Mouse (Mus musculus): Measurements from ENCODE around the gene Pxylp1.
A peak's percentile ranks its signal among the peaks of the same experiment; 100 is the strongest.
"Not testable (repeated sequence)": the region's sequence is repeated elsewhere in the genome, so short reads cannot be mapped to it uniquely, and the experiment has no call there.

Pxylp1 gene

DNA sequence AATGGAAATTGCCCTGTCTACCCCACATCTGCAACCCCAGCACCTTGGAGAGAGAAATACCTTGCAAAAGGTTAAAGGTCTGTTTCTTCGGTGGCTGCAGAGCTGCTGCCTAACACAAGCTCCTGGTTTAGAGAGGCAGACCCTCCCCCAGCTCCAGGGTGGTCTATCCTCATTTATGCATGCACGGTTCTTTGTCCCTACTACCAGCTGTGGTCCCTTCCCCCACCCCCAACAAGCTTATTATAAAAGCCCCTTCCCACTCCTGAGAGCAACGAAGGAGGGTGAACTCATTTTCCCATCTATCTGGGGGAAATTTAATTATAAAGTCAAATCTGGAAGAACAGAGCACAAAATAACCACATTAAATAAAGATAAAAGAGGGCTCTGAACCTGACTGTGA lies at the start of gene Pxylp1:
TSS of gene Pxylp1 (minus strand) at position 124 of the 400 bp plus-strand sequence.
- DNase-seq: peak; percentile 34

DNA sequence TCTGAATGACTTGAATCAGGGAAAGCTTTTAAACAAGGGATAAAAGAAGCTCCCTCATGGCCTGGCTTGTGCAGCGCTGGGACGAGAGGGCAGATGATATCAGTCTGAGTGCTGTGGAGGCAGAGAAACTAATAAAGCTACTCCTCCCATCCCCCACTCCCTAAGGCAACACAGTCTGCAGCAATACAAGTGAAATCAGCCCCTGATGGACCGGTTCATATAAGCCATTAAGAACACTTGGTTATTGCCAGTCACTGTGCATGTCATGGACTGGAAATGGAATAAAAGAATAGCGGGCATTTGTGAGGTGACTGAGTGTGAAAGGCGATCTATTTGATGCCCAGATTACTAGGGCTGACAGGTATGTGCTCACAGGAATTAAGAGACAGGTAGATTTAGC lies 46.4 kb upstream of the Pxylp1 start:
- no peak for DNase-seq

DNA sequence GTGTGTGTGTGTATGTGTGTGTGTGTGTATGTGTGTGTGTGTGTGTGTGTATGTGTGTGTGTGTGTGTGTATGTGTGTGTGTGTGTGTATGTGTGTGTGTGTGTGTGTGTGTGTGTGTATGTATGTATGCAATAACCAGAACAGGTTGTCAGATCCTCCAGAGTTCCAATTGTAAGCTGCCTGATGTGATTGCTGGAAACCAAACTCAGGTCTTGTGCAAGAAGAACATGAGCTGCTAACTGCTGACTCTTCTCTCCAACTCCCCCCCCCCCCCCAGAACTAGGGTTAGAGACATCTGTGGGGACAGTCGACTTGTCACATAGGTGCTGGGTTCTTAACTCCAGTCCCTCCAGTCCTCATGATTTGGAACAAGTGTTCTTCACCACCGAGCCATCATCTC lies 44.0 kb upstream of the Pxylp1 start:
- not testable (repeated sequence) for DNase-seq

DNA sequence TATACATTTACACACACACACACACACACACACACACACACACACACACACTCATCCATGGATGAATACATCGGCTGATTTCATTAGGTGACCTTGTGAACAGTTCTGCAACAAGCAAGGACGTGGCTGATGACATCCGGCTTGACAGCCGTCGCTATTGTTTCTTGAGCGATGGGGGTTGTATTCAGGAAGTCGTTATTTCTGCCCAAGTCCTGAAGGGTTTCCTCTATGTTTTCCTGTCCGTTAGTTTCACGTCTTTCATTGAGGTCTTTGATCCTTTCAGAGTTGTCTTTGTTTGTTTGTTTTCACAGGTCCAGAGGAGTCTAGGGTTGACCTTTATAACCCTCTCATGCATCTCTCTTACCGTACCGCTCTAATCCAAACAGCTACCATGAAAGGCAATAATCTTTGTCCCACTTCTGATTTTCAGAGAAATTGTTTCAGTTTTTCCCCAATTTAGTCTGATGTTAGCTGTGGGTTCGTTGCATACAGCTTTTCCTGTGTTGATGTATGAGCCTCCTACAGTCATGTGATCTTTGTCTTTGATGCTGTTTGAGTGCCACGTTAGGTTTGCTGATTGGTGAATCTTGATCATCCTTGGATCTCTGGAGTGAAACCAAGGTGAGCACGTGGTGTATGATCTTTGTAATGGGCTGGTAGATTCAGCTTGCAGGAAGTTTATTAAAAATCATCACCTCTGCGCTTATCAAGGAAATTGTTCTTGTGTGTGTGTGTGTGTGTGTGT lies 43.3 kb upstream of the Pxylp1 start:
- DNase-seq: no peak

DNA sequence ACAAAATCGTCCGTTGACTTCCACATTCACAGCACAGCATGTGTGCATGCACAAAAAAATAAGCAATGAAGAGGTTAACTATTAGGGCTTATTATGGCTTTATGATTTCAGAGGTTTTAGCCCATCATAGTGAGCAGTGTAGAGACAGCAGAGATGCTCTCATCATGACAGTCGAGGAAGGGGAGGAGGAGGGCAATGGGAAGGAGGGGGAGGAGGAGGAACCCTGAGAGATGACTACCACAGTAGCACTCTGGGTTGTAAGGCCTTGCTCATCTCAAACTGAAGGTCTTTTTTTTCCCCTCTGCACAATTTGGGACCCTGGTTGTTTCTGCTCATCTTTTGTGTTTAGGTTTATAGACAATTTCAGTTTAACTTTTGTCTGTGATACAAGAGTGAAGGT lies 42.3 kb upstream of the Pxylp1 start:
- DNase-seq: no peak

DNA sequence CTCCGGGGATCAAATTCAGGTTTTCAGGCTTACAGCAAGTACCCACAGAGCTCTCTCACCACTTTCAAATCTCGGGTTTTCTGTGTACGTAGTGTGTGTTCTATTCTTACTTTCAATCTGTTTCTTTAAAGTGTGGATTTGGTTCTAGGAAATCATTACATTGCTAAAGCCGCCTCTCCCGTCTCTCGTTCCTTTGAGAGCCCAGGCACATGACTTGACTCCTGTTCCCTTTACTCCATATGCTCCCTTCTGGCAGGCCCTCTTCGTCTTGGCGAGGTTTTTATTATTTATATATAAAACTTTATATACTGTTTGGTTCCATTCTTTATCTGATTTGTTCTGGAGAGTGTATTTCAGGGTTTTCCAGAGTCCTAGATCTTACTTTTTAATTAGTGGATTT lies 40.3 kb upstream of the Pxylp1 start:
- no peak for DNase-seq

DNA sequence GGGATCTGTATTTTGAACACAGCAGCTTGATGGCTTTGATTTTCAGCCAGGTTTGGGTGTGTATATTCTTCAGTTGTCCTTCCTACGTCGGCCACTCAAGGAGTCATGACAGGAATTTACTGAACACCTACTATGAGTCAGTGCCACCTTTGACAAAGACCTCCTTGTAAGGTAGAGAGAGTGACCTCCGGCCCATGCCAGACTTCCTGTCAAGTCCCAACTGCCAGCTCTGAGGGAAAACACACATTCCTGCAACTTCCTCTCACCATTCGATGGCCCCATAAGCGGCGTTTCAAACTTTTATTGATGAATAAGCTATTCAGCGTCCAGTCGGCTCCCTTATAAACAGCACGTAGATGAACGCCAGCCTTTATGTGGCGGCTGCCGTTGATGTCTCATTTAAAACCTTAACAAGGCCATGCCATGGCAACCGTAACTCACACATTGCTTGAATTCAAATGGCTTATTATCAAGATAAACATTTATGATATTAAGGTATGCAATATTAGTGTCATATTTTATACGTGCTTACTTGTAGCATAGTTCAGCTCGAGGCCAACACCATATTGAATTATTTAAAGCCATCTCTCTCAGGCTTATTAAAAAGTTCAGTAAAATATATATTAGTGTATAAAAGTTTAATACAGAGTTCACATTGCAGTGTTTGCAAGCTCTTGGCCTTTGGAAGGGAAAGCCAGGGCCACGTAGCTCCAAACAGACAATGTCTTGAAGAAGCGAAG lies 31.3 kb upstream of the Pxylp1 start:
- no peak for DNase-seq

DNA sequence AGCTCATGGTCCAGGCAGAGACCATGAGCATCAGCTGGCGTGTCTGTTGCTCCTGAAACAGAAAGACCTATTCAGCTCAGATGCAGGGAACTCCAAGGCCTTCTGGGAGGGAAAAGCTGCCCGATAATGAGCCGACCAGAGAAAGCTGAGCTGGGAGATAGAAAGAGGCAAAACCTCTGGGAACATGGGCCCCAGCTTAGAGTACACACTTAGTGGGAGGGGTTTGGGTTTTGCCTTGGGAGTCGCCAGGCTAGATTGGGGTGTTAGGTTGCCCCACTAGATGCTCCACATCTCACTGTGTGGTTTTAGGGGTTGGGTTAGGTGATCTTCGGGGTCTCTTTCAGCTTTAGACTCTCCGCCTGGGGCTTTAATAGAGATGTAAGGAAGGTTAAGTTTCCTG lies 30.6 kb upstream of the Pxylp1 start:
- no peak for DNase-seq

DNA sequence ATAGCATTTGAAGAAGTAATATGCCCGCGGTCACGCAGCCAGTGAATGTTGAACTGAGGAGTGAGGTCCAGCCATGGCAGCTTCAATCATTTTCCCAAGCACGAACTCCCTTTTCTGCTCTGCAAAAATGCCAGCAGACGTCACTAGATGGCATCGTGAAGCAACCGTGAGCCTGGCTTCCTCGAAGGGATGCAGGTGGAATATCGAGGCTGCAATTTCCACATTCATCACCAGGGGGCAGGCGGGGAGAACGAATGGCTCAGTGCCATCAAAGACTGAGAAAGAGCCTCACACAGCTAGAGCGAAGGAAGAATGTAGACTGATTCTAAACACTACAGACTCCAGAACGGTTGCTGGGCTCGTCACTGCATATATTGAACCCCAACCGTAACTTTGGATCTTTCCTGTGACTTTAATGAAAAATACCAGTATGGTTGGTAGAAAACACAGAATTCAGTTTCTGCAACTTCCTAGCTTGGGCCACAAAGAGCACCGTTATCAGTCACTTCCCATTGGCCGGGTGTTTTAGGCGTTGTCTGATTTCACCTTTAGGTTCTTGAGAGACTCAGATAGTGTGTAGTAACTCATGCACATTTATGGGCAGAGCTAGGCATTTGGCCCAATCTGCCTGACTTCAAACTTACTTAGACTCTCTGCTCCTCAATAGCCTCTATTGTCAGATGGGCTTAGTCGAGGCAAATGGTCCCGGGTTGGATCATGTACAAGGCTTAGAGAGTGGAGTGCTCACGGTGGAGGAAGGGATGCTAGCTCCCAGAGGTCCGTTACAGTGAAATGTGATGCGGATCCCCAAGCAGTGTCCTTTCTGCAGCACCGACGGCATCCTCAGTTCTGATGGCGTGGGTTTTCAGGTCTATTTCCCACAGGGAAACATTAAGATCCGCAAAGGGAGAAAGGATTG lies 24.4 kb upstream of the Pxylp1 start:
- DNase-seq: peak; percentile 93

DNA sequence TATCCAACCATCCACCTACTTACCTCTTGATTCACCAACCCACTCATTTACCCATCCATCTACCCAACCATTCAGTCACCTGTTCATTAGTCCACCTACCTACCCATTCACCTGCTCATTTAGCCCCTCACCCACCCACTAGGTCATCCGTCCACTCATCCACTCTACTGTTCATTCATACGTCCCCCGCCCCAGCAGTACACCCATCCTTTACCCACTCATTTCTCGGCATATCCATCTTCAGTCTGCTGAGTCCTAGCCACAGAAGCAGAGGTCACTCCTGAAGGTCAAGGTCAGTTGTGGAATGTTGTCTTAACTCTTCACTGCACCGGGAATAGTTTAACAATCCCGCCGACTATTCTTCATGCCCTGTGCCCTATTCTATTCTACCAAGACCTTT lies 23.6 kb upstream of the Pxylp1 start:
- peak; percentile 18 for DNase-seq

DNA sequence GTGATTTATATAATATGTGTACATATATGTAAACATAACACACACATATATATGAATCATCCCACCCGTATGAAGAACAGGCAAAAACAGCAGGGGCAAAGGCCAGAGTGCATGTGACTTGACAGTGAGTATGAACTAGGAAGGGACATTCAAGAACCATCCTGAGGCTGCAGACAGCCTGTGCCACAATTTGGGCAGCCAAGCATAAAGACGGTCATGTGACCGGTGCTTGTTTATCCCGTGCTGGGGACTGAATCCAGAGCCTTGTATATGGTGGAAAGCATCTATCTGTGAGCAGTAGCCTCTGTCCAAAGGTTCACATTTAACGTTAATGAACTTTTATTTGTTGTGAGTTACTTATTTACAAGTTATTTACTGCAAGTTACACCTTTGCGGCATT lies 22.4 kb upstream of the Pxylp1 start:
- DNase-seq: no peak

DNA sequence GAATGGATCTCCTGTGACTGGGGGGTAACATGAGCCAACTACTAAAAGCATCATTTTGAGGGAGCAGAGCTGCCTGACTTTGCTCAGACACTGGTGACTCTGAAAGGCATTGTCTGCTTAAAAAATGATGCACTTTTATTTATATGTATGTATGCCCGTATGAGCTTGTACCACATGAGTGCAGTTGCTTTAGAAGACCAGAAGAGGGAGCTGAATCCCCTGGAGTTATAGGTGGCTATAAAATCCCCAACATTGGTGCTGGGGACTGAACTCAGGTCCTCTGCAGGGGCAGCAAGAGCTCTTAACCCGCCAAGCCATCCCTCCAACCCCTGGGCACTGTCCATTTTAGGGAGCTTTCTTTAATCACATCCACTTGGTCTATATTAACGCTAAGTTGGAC lies 21.5 kb upstream of the Pxylp1 start:
- DNase-seq: no peak

DNA sequence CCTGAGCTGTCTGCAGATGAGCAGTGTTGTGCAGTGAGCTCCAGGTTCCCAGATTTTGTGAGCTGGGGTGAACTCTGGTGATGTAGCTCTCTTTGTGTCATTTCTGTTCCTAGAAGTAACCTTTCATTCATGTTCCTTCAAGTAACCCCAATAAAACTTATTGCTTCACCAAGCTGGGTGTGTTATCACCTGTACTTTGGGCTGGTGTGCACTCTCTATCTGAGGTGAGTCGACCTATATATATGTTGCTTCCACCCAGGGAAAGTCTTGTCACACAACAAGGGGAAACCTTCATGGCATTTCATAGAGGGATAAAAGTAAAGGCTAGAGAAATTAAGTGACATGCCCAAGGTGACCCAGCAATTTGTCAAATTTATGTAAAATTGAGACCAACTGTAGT lies 17.0 kb upstream of the Pxylp1 start:
- no peak for DNase-seq

DNA sequence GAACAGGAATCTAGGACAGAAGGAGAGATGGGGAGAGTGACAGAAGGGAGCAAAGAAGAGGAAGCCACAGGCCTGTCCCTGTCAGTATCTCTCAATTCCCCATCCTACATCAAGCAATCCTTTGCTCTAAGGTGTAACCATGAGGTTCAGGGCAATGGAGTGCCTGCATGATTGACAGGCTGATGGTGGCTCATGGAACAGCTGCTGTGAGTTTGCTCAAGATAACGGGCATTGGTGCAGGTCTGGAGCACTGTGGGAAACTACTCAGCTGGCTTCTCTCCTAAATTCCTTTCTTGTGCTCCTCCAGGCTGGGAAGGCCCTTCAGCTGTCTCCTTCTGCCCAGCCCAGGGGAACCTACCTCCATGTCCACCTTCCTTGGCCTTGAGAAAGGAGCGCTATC lies 16.3 kb upstream of the Pxylp1 start:
- no peak for DNase-seq

DNA sequence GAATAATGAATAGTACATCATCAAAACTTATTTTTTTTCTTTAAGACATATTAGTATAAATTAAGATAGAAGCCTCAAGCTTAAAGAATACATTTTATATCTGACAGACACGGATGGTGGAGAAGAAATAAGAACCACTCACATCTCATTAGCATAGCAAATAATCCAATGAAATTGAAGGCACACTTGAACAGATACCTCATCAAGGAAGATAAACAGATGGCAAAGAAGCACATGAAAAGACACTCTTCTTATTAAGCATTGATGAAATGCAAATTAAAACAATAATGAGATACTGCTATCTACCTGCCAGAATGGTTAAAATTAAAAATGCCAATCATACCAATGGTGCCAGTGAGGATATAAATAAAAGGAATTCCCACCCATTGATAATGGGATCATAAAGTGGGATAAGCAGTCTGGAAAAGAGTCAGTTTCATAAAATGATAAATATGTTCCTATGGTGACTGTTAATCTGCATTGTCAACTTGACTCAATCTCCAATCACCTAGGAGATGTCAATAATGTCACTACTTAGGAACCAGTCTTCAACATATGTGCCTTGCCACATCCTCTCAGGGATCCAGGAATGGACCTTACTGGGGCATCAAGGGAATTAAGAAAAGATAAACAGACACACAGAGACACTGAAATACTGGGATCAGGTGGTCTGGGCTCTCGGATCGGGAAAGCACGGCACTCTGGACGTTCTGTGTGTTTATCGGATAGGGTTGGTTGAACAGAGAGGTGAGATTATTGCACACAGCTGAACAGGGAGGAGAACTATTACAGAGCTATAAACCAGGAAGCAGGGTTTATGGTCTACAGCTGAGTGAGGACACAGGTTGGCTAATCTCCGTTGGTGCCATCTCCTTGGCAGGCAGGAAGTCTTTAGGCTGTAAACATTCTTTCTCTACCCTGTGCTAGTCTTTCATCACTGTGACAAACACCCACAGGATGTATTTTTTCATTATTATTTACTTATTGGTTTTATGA lies 12.2 kb upstream of the Pxylp1 start:
- no peak for DNase-seq

DNA sequence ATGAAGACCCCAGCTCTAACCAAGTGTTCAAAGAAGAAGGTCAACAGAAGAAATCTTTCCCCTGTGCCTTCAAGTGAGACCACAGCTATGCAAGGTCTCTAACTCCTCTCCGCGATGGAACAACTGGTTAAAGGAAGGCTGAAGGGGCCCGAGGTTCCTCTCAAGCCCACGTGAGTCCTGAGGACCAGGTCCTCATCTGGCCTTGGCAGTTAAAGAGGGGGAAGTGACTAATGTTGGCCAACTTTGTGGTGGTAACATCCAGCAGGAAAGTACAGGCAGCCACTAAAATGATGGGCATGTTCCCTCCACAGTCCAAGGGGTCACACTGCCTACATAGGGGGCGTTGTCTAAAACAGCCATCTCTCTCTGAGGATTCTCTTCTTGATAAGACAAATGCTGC lies 7.2 kb upstream of the Pxylp1 start:
- no peak for DNase-seq

DNA sequence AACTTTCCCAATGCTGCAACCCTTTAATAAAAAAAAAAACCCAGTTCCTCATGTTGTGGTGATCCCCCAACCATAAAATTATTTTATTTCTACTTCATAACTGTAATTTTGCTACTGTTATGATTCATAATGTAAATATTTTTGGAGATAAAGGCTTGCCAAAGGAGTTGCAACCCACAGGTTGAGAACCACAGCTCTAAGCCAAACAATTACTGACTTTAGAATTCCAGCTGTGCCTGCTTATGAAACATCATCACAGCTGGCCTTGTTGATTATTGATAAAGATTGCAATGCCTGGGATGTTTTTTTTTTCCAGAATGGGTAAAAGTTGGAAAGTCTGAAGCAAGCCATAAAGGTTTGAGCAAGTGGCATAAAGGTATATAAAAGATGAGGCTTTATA lies 6.5 kb upstream of the Pxylp1 start:
- no peak for DNase-seq

DNA sequence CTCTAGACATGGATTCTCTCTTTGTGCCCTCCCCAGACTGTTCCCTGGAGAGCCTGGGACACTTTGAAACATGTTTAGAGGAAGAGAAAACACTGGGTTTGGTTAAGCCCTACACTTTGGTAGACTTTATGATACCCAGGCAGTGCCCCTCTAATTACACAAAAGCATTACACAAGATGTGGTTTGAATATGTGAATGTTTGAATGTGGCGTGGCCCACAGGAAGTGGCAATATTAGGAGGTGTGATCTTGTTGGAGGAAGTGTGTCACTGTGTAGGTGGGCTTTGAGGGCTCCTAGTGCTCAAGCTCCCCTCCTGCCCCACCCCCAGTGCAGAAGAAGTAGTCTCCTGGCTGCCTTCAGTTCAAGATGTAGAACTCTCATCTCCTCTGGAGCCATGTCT lies 4.2 kb upstream of the Pxylp1 start:
- DNase-seq: no peak

DNA sequence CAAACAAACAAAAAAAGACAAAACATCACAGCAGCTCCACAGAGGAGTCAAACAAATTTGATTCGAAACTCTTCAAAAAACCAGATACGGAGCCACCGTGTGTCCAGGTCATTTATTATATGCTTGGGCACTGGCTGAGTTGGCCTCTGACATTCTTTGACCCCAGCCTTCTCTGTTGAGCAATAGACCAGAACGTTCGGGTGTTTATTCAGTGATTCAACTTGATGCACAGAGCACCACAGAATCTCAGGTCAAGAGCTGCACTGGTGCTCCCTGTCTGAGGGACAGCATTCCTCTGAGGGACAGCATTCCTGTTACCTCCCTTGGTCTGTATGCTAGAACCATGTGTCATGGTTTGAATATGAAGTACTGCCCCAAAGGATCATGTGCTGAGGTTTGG lies 1.1 kb upstream of the Pxylp1 start:
- no peak for DNase-seq

DNA sequence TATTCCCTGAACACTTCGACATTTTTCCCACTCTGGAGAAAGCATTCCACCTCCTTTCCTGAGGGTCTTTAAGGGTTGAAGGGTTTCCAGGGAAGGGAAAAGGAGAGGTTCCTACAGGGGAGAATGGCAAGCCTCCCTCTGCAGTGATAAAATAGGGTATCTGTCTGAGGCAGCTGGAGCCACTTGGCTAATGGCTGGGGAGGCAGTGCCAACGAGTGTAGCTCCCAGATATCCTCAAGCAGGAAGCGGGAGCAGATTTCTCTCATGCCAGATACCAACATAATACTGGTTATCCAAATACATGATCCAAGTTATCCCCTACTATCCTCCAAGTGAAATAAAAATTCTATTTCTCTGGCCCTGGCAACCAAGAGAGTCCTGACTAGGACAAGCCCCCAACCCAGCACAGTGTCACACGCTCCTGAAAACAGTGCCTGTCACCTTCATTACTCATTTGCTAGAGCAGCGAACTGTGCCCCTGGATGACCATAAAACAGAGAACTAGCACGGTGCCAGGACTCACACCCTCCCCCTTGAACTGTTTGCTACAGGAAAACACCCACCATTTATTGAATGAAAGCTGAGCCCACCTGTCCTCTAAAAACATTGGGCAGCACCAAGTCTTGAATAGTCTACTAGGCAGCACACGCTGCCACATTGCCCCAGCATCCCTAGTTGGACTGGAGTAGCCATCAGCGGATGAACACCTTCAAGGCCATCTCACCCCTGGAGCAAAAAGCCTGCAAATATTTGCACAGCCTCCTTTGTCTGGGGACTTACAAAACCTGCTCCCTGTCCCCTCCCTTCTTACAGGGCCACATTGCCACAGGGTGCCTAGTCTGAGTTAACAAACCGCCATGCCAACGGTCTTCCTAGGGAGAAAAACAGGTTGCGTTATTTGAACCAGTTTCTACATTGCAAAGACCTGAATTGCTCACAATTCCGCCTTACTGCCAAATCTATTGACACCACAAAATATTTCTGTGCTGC lies 833 bp downstream of the Pxylp1 start:
- DNase-seq: peak; percentile 48

DNA sequence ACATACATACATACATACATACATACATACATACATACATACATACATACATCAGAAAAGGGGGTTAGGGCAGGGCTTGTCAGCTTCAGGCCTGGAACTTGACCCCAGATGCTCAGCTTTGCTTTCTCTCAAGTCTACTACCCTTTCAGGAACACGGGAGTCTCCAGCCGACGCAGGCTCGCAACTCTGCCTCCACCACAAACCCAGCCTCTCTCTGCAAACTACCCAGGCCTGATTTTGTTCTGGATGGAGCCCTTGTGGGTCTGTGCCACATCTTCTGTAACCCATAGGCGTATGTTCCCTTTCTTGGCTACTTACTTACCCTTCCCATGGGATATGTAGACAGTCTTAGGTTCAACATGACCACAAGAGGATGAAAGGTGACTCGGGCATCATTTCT lies 1.7 kb downstream of the Pxylp1 start:
- DNase-seq: peak; percentile 55
